Mouse (Mus musculus): ENCODE measurements around the gene Akt3.

GRCm38 (mm10) chr1:177090465-177090864 lies 167.5 kb downstream of the Akt3 start:
- TF ChIP-seq POLR2A (IDR thresholded peaks at IDR 0.05; ENCODE audit: borderline replicate concordance, control insufficient read depth, low read depth, low read length) (no peak), CTCF (IDR thresholded peaks at IDR 0.05; ENCODE audit: control insufficient read depth, insufficient read depth, low read length) (no peak)
